Mouse (Mus musculus): Measurements from ENCODE around the gene Gm2174. TPM values are rescaled to one million over a fixed set of nuclear protein-coding genes. Genes with fewer than 3 reads are reported as not detected.

The Gm2174 gene
- 0.74 TPM in 1 of 2 replicates, not detected in the other for polyA plus RNA-seq (2015; fragmentation: Nextera tagmentation; extraction: Ambion mirVana)

- Histone ChIP-seq H3K4me1 (ENCODE audit: insufficient read depth, low read depth, low read length) (no peaks in the 10 kb centered on the region), H3K4me3 (ENCODE audit: low read depth, low read length) (no peak within 1 kb of the TSS), H3K36me3 (ENCODE audit: insufficient read depth, low read length) (no peaks in the 10 kb centered on the region), H3K9ac (replicated peaks; ENCODE audit: low read depth) (no peak within 1 kb of the TSS), H3K4me2 (replicated peaks; ENCODE audit: low read depth, low read length) (no peak within 1 kb of the TSS), H3K27me3 (replicated peaks; ENCODE audit: insufficient read depth, low read length) (no peaks in the 10 kb centered on the region), H3K27ac (ENCODE audit: low read length) (no peak within 1 kb of the TSS), H3K9me3 (ENCODE audit: low read length) (no peaks in the 10 kb centered on the region)
- ATAC-seq: no peak
- WGBS: 57% methylated on average over 4 of the region's 4 CpGs
- TF ChIP-seq CTCF (IDR thresholded peaks at IDR 0.05): no peak
- TF ChIP-seq EP300 (IDR thresholded peaks at IDR 0.05): no peak
- no peak for DNase-seq (ENCODE audit: low spot score)
Measured at GRCm38 (mm10) chrX:56447524-56448015, at the start of gene Gm2174. Gene Gm2174, plus strand, starts transcription at chrX:56447965.

DNA sequence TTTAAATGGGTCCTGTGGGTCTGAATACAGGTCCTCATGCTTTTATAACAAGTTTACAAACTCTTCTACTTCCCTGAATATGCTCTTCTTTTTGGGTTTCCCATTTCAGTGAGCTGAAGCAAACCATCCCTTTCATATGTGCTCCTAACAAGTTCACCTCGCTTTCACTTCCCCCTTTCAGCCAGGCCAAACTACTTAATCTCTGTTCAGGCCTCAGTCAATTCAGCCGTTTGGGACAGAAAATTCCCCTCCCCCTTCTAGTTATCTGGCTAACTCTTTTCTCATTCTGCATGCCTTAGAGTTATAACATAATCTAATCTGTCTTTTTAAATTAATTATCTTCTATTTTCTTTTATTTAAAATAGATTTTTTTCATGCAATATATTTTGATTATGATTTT lies 43.1 kb upstream of the Gm2174 start:
- ATAC-seq (no peak), DNase-seq (ENCODE audit: low spot score) (no peak)
- no peaks in the 10 kb centered on the region for H3K9me3 ChIP-seq (ENCODE audit: low read length)
- no peak for TF ChIP-seq CTCF (IDR thresholded peaks at IDR 0.05)
- TF ChIP-seq EP300 (IDR thresholded peaks at IDR 0.05): no peak
- no peaks in the 10 kb centered on the region for H3K36me3 ChIP-seq (ENCODE audit: insufficient read depth, low read length)
- 30% methylated on average over 2 of the region's 2 CpGs for WGBS
- no peak overlapping the region for H3K4me2 ChIP-seq (replicated peaks; ENCODE audit: low read depth, low read length)
- H3K27ac ChIP-seq (ENCODE audit: low read length): no peak overlapping the region
- no peaks in the 10 kb centered on the region for H3K4me1 ChIP-seq (ENCODE audit: insufficient read depth, low read depth, low read length)
- H3K4me3 ChIP-seq (ENCODE audit: low read depth, low read length): no peak overlapping the region
- H3K27me3 ChIP-seq (replicated peaks; ENCODE audit: insufficient read depth, low read length): no peaks in the 10 kb centered on the region
- no peak overlapping the region for H3K9ac ChIP-seq (replicated peaks; ENCODE audit: low read depth)

DNA sequence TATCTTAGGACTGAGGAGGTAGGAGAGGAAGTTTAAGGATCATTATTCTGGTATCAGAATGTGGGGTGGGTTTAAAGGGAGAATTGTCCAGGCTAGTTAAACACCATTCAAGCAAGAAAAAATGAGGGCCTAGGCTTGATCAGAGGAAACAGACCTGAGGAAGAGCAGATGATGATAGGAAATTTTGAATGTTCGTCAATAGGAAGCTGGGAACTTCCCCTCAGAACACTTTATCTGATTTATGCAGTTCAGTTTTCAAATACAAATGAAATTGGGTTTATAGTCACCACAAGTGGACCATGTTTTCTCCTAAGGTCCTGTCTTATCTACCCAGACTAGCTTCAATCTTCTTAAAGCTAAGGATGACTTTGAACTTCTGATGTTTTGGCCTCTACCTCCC lies 42.3 kb upstream of the Gm2174 start:
- WGBS: 43% methylated on average over 1 of the region's 1 CpGs
- TF ChIP-seq EP300 (IDR thresholded peaks at IDR 0.05) (no peak), CTCF (IDR thresholded peaks at IDR 0.05) (no peak)
- H3K36me3 ChIP-seq (ENCODE audit: insufficient read depth, low read length): no peaks in the 10 kb centered on the region
- no peaks in the 10 kb centered on the region for H3K9me3 ChIP-seq (ENCODE audit: low read length)
- ATAC-seq (no peak), DNase-seq (ENCODE audit: low spot score) (no peak)
- no peak overlapping the region for H3K4me2 ChIP-seq (replicated peaks; ENCODE audit: low read depth, low read length)
- H3K27ac ChIP-seq (ENCODE audit: low read length): no peak overlapping the region
- no peaks in the 10 kb centered on the region for H3K4me1 ChIP-seq (ENCODE audit: insufficient read depth, low read depth, low read length)
- H3K27me3 ChIP-seq (replicated peaks; ENCODE audit: insufficient read depth, low read length): no peaks in the 10 kb centered on the region
- no peak overlapping the region for H3K4me3 ChIP-seq (ENCODE audit: low read depth, low read length)
- no peak overlapping the region for H3K9ac ChIP-seq (replicated peaks; ENCODE audit: low read depth)

DNA sequence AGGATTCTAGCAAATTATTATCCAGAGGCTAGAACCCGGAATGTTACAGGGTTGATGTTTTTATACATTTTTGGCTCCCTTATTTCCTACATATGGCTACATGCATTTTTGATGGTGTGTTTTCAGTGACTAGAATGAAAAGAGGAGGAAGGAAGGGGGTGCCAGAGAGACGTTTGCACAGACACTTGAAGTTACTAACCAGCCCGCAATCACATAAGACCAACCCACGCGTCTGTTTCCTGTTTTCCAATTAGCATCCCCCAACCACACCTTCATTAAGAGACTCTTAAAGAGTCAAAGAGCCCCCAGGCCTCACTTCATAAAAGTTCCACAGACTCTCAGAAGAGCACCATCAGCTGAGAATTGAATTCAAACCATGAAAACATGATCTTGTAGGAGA lies 41.6 kb upstream of the Gm2174 start:
- H3K27me3 ChIP-seq (replicated peaks; ENCODE audit: insufficient read depth, low read length): no peaks in the 10 kb centered on the region

GRCm38 (mm10) chrX:56416277-56416676 lies 31.5 kb upstream of the Gm2174 start:
- H3K4me3 ChIP-seq (ENCODE audit: low read depth, low read length): no peak overlapping the region
- TF ChIP-seq EP300 (IDR thresholded peaks at IDR 0.05): no peak
- no peak for TF ChIP-seq CTCF (IDR thresholded peaks at IDR 0.05)
- no peak overlapping the region for H3K9ac ChIP-seq (replicated peaks; ENCODE audit: low read depth)
- no peak for ATAC-seq
- H3K27me3 ChIP-seq (replicated peaks; ENCODE audit: insufficient read depth, low read length): no peaks in the 10 kb centered on the region
- DNase-seq (ENCODE audit: low spot score): no peak
- no peaks in the 10 kb centered on the region for H3K4me1 ChIP-seq (ENCODE audit: insufficient read depth, low read depth, low read length)
- H3K27ac ChIP-seq (ENCODE audit: low read length): no peak overlapping the region
- 47% methylated on average over 3 of the region's 3 CpGs for WGBS
- H3K36me3 ChIP-seq (ENCODE audit: insufficient read depth, low read length): no peaks in the 10 kb centered on the region
- no peak overlapping the region for H3K4me2 ChIP-seq (replicated peaks; ENCODE audit: low read depth, low read length)
- no peaks in the 10 kb centered on the region for H3K9me3 ChIP-seq (ENCODE audit: low read length)

More for the DNA sequence above, 41.6 kb upstream of the Gm2174 start:
- TF ChIP-seq EP300 (IDR thresholded peaks at IDR 0.05) (no peak), CTCF (IDR thresholded peaks at IDR 0.05) (no peak)
- no peak for DNase-seq (ENCODE audit: low spot score)
- no peak overlapping the region for H3K4me2 ChIP-seq (replicated peaks; ENCODE audit: low read depth, low read length)
- 50% methylated on average over 5 of the region's 5 CpGs for WGBS
- no peak overlapping the region for H3K4me3 ChIP-seq (ENCODE audit: low read depth, low read length)
- H3K9ac ChIP-seq (replicated peaks; ENCODE audit: low read depth): no peak overlapping the region
- H3K36me3 ChIP-seq (ENCODE audit: insufficient read depth, low read length): no peaks in the 10 kb centered on the region
- no peaks in the 10 kb centered on the region for H3K9me3 ChIP-seq (ENCODE audit: low read length)
- no peaks in the 10 kb centered on the region for H3K4me1 ChIP-seq (ENCODE audit: insufficient read depth, low read depth, low read length)
- no peak for ATAC-seq
- H3K27ac ChIP-seq (ENCODE audit: low read length): no peak overlapping the region

DNA sequence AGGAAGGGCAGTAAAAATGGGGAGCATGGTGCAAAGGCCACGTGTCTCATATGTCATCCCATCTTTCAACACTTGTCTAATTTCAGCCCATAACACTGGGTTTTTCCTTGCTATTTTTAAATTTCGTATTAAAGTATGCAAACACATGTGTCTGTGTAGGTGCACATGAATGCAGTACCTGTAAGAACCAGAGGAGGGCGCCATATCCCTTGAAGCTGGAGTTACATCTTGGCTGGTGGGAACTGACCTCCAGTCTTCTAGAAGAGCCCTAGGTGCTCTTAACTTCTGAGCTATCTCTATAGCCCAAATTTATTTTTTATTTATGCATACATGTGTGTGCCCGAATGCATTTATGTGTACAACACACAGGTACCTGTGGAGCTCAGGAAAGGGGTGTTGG lies 30.2 kb upstream of the Gm2174 start:
- Histone ChIP-seq H3K4me3 (ENCODE audit: low read depth, low read length) (no peak overlapping the region), H3K27ac (ENCODE audit: low read length) (no peak overlapping the region), H3K4me1 (ENCODE audit: insufficient read depth, low read depth, low read length) (no peaks in the 10 kb centered on the region), H3K36me3 (ENCODE audit: insufficient read depth, low read length) (no peaks in the 10 kb centered on the region), H3K9ac (replicated peaks; ENCODE audit: low read depth) (no peak overlapping the region), H3K4me2 (replicated peaks; ENCODE audit: low read depth, low read length) (no peak overlapping the region), H3K9me3 (ENCODE audit: low read length) (no peaks in the 10 kb centered on the region), H3K27me3 (replicated peaks; ENCODE audit: insufficient read depth, low read length) (no peaks in the 10 kb centered on the region)
- ATAC-seq (no peak), DNase-seq (ENCODE audit: low spot score) (no peak)
- 69% methylated on average over 4 of the region's 4 CpGs for WGBS
- TF ChIP-seq CTCF (IDR thresholded peaks at IDR 0.05): peak; percentile 27; the same call in 1 of the 2 replicates
- TF ChIP-seq EP300 (IDR thresholded peaks at IDR 0.05): no peak

DNA sequence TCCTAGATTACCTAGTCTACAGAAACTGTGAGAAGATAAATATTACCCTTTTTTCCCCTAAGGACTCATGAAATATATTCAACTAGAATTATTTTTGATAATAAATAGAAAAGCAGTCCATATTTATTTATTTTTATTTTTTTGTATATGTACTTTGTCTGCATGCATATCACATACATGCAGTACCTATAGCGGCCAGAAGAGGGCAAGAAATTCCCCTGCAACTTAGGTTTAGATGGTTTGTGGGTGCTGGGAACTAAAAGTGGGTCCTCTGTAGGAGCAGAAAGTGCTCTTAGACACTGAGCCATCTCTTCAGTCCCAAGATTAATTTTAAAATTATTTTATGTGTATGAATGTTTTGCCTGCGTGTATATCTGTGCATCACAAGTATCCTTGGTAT lies 17.2 kb upstream of the Gm2174 start:
- DNase-seq (ENCODE audit: low spot score) (no peak), ATAC-seq (no peak)
- no peak overlapping the region for H3K4me3 ChIP-seq (ENCODE audit: low read depth, low read length)
- H3K36me3 ChIP-seq (ENCODE audit: insufficient read depth, low read length): no peaks in the 10 kb centered on the region
- WGBS: 41% methylated on average over 2 of the region's 2 CpGs
- no peaks in the 10 kb centered on the region for H3K27me3 ChIP-seq (replicated peaks; ENCODE audit: insufficient read depth, low read length)
- TF ChIP-seq CTCF (IDR thresholded peaks at IDR 0.05) (peak; percentile 41), EP300 (IDR thresholded peaks at IDR 0.05) (no peak)
- no peak overlapping the region for H3K4me2 ChIP-seq (replicated peaks; ENCODE audit: low read depth, low read length)
- H3K4me1 ChIP-seq (ENCODE audit: insufficient read depth, low read depth, low read length): no peaks in the 10 kb centered on the region
- no peak overlapping the region for H3K9ac ChIP-seq (replicated peaks; ENCODE audit: low read depth)
- H3K9me3 ChIP-seq (ENCODE audit: low read length): no peaks in the 10 kb centered on the region
- H3K27ac ChIP-seq (ENCODE audit: low read length): no peak overlapping the region

Measured in lung, postnatal 0 days (tissue).